Mouse (Mus musculus) inflammation-experienced regulatory T-cells, adult 16 weeks (primary cell): ENCODE data around the gene Pabpc5. TPM values are rescaled to one million over a fixed set of nuclear protein-coding genes. Genes with fewer than 3 reads are reported as not detected.

Source experiments
- polyA plus RNA-seq: library from polyadenylated mRNA; unstranded; fragments of 100-300 nt; shearing (Covaris generic); gene quantifications from one replicate; pipeline ENCODE4 v1.2.1, GENCODE M21; 2017

Pabpc5 gene
- not detected for polyA plus RNA-seq

GRCm38 (mm10) chrX:119927081-119927571, at the start of gene Pabpc5:
TSS of gene Pabpc5 (plus strand) at chrX:119927196.

